Mouse (Mus musculus): ENCODE measurements around the gene Vezf1. TPM values are rescaled to one million over a fixed set of nuclear protein-coding genes. Genes with fewer than 3 reads are reported as not detected.

The Vezf1 gene
- 4.4 and 4.7 TPM in 2 replicates for polyA plus RNA-seq (2012; rRNA removed)

DNA sequence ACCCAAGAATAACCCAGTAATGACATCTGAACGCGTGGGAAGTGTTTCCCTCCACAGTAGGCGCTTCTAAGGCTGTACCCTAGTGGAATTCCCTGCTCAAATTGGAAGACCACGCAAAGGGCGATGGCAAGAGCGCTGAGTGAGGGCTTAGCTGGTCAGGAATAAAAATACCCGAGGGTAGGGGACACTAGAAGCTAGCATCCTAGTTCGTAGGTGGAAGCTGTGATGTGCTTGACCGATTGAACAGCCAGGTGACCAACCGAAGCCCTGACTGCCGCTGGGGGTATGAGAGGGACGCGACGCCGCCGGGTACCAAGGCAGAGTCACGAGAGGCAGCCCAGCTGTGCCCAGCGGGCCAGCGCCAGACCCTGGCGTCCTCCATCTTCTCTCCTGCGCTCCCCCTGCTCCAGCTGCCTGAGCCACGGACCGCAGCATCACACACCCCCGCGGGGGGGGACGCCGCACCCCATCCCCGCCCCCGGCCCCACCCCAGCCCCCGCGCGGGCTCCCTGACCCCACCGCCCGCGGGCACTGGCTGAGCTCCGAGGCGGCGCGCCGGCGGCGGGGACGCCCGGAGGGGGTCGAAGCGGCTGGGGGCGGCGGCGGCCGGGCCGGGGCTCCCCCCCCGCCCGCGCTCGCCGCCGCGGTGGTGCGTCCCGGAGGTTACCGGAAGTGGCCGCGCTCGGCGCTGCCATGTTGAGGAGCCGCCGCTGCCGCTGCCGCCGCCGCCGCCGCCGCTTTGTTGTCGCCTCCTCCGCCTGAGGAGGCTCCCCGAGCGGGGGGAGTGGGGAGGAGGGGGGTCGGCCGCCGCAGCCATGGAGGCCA lies at the start of gene Vezf1:
TSS of gene Vezf1 (plus strand) at position 694 of the 825 bp plus-strand sequence.

GRCm38 (mm10) chr11:88046944-88047794 lies 20.9 kb upstream of the Vezf1 start, which contains the start of gene Srsf1:
Srsf1 (plus strand) TSS chr11:88047373.

GRCm38 (mm10) chr11:88098021-88098729 lies 30.1 kb downstream of the Vezf1 start, which contains the start of gene Cuedc1:
Cuedc1 (plus strand) TSS chr11:88098058.

Other genes starting within 250 kb of the Vezf1 start
- 0.03 and 0.10 TPM in 2 replicates for gene Lpo, start 240.0 kb upstream of the Vezf1 start, polyA plus RNA-seq (2012; rRNA removed)
- 3.6 and 4.6 TPM in 2 replicates for gene Mks1, start 215.1 kb upstream of the Vezf1 start, polyA plus RNA-seq (2012; rRNA removed)
- not detected in 2 replicates for gene Epx, start 192.7 kb upstream of the Vezf1 start, polyA plus RNA-seq (2012; rRNA removed)
- gene Olfr462, start 176.0 kb upstream of the Vezf1 start, polyA plus RNA-seq (2012; rRNA removed), result not detected in 2 replicates
- not detected in 2 replicates for gene Olfr463, start 170.9 kb upstream of the Vezf1 start, polyA plus RNA-seq (2012; rRNA removed)
- not detected in 2 replicates for gene Olfr464, start 147.3 kb upstream of the Vezf1 start, polyA plus RNA-seq (2012; rRNA removed)
- 36.3 and 56.7 TPM in 2 replicates for gene Dynll2, start 80.7 kb upstream of the Vezf1 start, polyA plus RNA-seq (2012; rRNA removed)
- gene Srsf1, start 20.9 kb upstream of the Vezf1 start, polyA plus RNA-seq (2012; rRNA removed), result 42.6 and 64.7 TPM in 2 replicates
- gene Cuedc1, start 29.8 kb downstream of the Vezf1 start, polyA plus RNA-seq (2012; rRNA removed), result 16.0 and 24.3 TPM in 2 replicates
- 17.8 and 20.0 TPM in 2 replicates for gene Mrps23, start 136.1 kb downstream of the Vezf1 start, polyA plus RNA-seq (2012; rRNA removed)
- not detected in 2 replicates for gene Ccdc182, start 225.8 kb downstream of the Vezf1 start, polyA plus RNA-seq (2012; rRNA removed)